Mouse (Mus musculus) thymus, adult 2 months (tissue): ENCODE measurements around the gene Kif5a. TPM values are rescaled to one million over a fixed set of nuclear protein-coding genes. Genes with fewer than 3 reads are reported as not detected.

Experiments used
- DNase-seq: peaks from one replicate; pipeline ENCODE4 v3.0.0; 2021
- H3K27ac ChIP-seq: fragments of 200-500 bp; 2 replicates; pipeline ENCODE4 v1.5.1; 2012; ENCODE audit warnings: low read length, control low read depth; ENCODE audit not compliant: control insufficient read depth, insufficient read depth
- H3K27me3 ChIP-seq: fragments of 200-500 bp; 2 replicates; pipeline ENCODE4 v1.6.1; 2012; ENCODE audit warnings: mild to moderate bottlenecking, low read length, moderate library complexity, mixed read lengths; ENCODE audit not compliant: control insufficient read depth, insufficient read depth
- H3K36me3 ChIP-seq: fragments of 200-500 bp; 2 replicates; pipeline ENCODE4 v1.6.1; 2012; ENCODE audit warnings: mild to moderate bottlenecking, low read length, moderate library complexity; ENCODE audit not compliant: control insufficient read depth, insufficient read depth
- H3K4me1 ChIP-seq: fragments of 200-500 bp; replicated peaks from 2 replicates; pipeline ENCODE4 v1.6.1; 2012; ENCODE audit warnings: low read length; ENCODE audit not compliant: control insufficient read depth, insufficient read depth
- H3K4me3 ChIP-seq: fragments of 200-500 bp; 2 replicates; pipeline ENCODE4 v1.5.1; 2012; ENCODE audit warnings: mild to moderate bottlenecking, low read length, control low read depth, moderate library complexity; ENCODE audit not compliant: control insufficient read depth, insufficient read depth
- CTCF ChIP-seq: fragments of 200-500 bp; IDR thresholded peaks from 2 replicates; pipeline ENCODE4 v1.5.1; 2012; ENCODE audit warnings: mild to moderate bottlenecking, control low read depth, low read length, moderate library complexity, borderline replicate concordance; ENCODE audit not compliant: control insufficient read depth, poor library complexity, insufficient read depth; ENCODE audit errors: extremely low read depth
- POLR2A ChIP-seq: fragments of 200-500 bp; IDR thresholded peaks from 2 replicates; pipeline ENCODE4 v1.6.1; 2012; ENCODE audit warnings: mild to moderate bottlenecking, low read length, control low read depth, moderate library complexity; ENCODE audit not compliant: control insufficient read depth, poor library complexity, insufficient read depth; ENCODE audit errors: extremely low read depth
- WGBS: fragments of 180-500 bp; shearing (Covaris S2); methylation state at CpG from one replicate; pipeline ENCODE4 v1.1.7; 2018; 5-methylcytosine and 5-hydroxymethylcytosine counted together
- polyA plus RNA-seq: library from polyadenylated mRNA; depleted of rRNA; stranded (reverse); fragments of >200 nt; gene quantifications from 2 replicates; pipeline ENCODE4 v1.2.3, GENCODE M21; 2012

The Kif5a gene
- polyA plus RNA-seq, 1 experiment, result 1.5 TPM

- no peaks in the 10 kb centered on the region for H3K27me3 ChIP-seq
- H3K36me3 ChIP-seq, result peaks cover 52% of the 10 kb centered on the region
- TF ChIP-seq CTCF (no peak), POLR2A (no peak)
- 97% methylated on average over 12 of the region's 13 CpGs for WGBS
- no peak overlapping the region for H3K4me3 ChIP-seq
- DNase-seq, result no peak
- H3K4me1 ChIP-seq, result peaks cover 22% of the 10 kb centered on the region
- no peak overlapping the region for H3K27ac ChIP-seq
These were observed 22.5 kb upstream of the Kif5a start for GRCm38 (mm10) chr10:127285644-127286043.

- TF ChIP-seq POLR2A, result no peak
- no peak for TF ChIP-seq CTCF
- DNase-seq, result no peak
- H3K4me3 ChIP-seq, result no peak overlapping the region
- 90% methylated on average over 11 of the region's 11 CpGs for WGBS
- no peaks in the 10 kb centered on the region for H3K27me3 ChIP-seq
- peaks cover 22% of the 10 kb centered on the region for H3K4me1 ChIP-seq
- no peak overlapping the region for H3K27ac ChIP-seq
- peaks cover 59% of the 10 kb centered on the region for H3K36me3 ChIP-seq
These were observed 21.8 kb upstream of the Kif5a start for GRCm38 (mm10) chr10:127284724-127285500.

GRCm38 (mm10) chr10:127284105-127284622 is 21.0 kb upstream of the Kif5a start:
- no peak overlapping the region for H3K4me3 ChIP-seq
- WGBS, result 97% methylated on average over 7 of the region's 7 CpGs
- DNase-seq, result no peak
- H3K27ac ChIP-seq, result no peak overlapping the region
- peaks cover 60% of the 10 kb centered on the region for H3K36me3 ChIP-seq
- peaks cover 16% of the 10 kb centered on the region for H3K4me1 ChIP-seq
- H3K27me3 ChIP-seq, result no peaks in the 10 kb centered on the region
- TF ChIP-seq CTCF (no peak), POLR2A (no peak)

- Histone ChIP-seq H3K27me3 (no peaks in the 10 kb centered on the region), H3K4me1 (peaks cover 10% of the 10 kb centered on the region), H3K27ac (no peak overlapping the region), H3K4me3 (no peak overlapping the region), H3K36me3 (peaks cover 60% of the 10 kb centered on the region)
- TF ChIP-seq POLR2A, result no peak
- no peak for TF ChIP-seq CTCF
- WGBS, result 90% methylated on average over 13 of the region's 13 CpGs
- DNase-seq, result no peak
These were observed 19.6 kb upstream of the Kif5a start for GRCm38 (mm10) chr10:127282620-127283215.

GRCm38 (mm10) chr10:127281316-127281715 is 18.2 kb upstream of the Kif5a start:
- WGBS, result 97% methylated on average over 8 of the region's 8 CpGs
- Histone ChIP-seq H3K36me3 (peaks cover 67% of the 10 kb centered on the region), H3K4me1 (no peaks in the 10 kb centered on the region), H3K27me3 (no peaks in the 10 kb centered on the region; the same call in 1 of the 2 replicates), H3K4me3 (no peak overlapping the region), H3K27ac (no peak overlapping the region)
- TF ChIP-seq POLR2A, result no peak
- no peak for TF ChIP-seq CTCF
- no peak for DNase-seq

- Histone ChIP-seq H3K27me3 (no peaks in the 10 kb centered on the region; the same call in 1 of the 2 replicates), H3K4me3 (no peak overlapping the region), H3K27ac (no peak overlapping the region), H3K4me1 (no peaks in the 10 kb centered on the region), H3K36me3 (peaks cover 66% of the 10 kb centered on the region)
- no peak for DNase-seq
- TF ChIP-seq POLR2A (no peak), CTCF (no peak)
- WGBS, result 89% methylated on average over 2 of the region's 2 CpGs
These were observed 16.6 kb upstream of the Kif5a start for GRCm38 (mm10) chr10:127279730-127280129.
